Mouse (Mus musculus): ENCODE data around the gene Pgam1. TPM values are rescaled to one million over a fixed set of nuclear protein-coding genes. Genes with fewer than 3 reads are reported as not detected.

Gene Pgam1
- total RNA-seq, 2 experiments from 2014 or later = 22.5 to 26.7 TPM

Other genes starting within 250 kb of the Pgam1 start
- gene Slit1, start 168.3 kb upstream of the Pgam1 start, total RNA-seq (2021) = 1 to 10 TPM in 1 of 2 experiments, under 1 TPM in 1; 0.66 to 1.1 TPM
- 1 to 10 TPM; 6.8 to 9.9 TPM for gene Arhgap19, start 109.9 kb upstream of the Pgam1 start, total RNA-seq (2021)
- 1 to 10 TPM; 4.9 to 7.2 TPM for gene Frat1, start 82.0 kb upstream of the Pgam1 start, total RNA-seq (2021)
- 10 to 100 TPM; 19.9 to 28.3 TPM for gene Frat2, start 63.8 kb upstream of the Pgam1 start, total RNA-seq (2021)
- gene Rrp12, start 15.8 kb upstream of the Pgam1 start, total RNA-seq (2021) = 10 to 100 TPM; 29.9 to 37.2 TPM
- gene Exosc1, start 21.5 kb downstream of the Pgam1 start, total RNA-seq (2021) = 10 to 100 TPM; 12.0 to 16.8 TPM
- gene Zdhhc16, start 21.6 kb downstream of the Pgam1 start, total RNA-seq (2021) = 10 to 100 TPM; 18.0 to 21.3 TPM
- 1 to 10 TPM; 8.0 to 9.1 TPM for gene Mms19, start 69.2 kb downstream of the Pgam1 start, total RNA-seq (2021)
- gene Ubtd1, start 69.8 kb downstream of the Pgam1 start, total RNA-seq (2021) = 10 to 100 TPM; 14.8 to 17.4 TPM
- gene Ankrd2, start 124.1 kb downstream of the Pgam1 start, total RNA-seq (2021) = 100 to 1,000 TPM; 113 to 188 TPM
- gene Hoga1, start 133.7 kb downstream of the Pgam1 start, total RNA-seq (2021) = 1 to 10 TPM; 3.3 to 4.3 TPM
- gene 4933411K16Rik, start 140.3 kb downstream of the Pgam1 start, total RNA-seq (2021) = under 1 TPM; 0.25 to 0.42 TPM
- 1 to 10 TPM; 1.7 to 1.9 TPM for gene Morn4, start 174.4 kb downstream of the Pgam1 start, total RNA-seq (2021)
- 10 to 100 TPM; 14.0 to 14.7 TPM for gene Pi4k2a, start 178.5 kb downstream of the Pgam1 start, total RNA-seq (2021)
- 10 to 100 TPM; 10.5 to 11.0 TPM for gene Avpi1, start 217.1 kb downstream of the Pgam1 start, total RNA-seq (2021)
- gene Marveld1, start 235.5 kb downstream of the Pgam1 start, total RNA-seq (2021) = 10 to 100 TPM; 11.4 to 13.9 TPM